Mouse (Mus musculus): ENCODE measurements around the gene Gm10800.
"Not testable (repeated sequence)": the region's sequence is repeated elsewhere in the genome, so short reads cannot be mapped to it uniquely, and the experiment has no call there.

Gm10800 gene

DNA sequence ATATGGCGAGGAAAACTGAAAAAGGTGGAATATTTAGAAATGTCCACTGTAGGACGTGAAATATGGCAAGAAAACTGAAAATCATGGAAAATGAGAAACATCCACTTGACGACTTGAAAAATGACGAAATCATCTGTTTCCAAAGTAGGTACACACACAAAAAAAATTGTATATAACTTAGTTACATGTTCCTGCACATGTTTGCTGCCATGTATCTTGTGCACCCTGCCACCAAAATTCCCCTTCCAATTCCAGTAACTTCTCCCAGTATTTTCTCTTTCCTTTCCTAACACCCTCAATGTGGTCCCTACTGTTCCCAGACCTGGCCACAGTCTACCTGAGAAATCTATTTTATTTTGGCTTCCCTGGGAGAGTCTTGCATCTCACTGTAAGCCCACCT, at the start of gene Gm10800:
Gene Gm10800 (minus strand): TSS at position 101 of the 400 bp plus-strand sequence.
- DNase-seq (ENCODE audit: low read depth): not testable (repeated sequence)

DNA sequence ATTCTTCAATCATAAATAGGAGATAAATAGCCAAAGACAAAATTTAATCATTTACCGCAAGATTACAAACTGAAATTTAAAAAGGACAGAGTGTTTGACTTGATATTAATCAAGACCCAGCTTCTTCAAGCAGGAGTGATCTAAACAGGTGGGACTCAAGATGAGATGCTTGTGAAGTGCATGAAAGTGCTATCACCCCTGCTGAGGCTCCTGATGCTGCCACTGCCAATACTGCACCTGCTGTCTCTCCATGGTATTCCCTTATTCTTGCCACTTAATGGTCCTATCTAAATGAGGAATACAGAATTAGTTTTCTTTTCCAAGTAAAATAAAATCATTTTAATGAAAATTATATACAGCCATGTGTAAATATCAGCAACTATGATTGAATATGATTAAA, 30.4 kb upstream of the Gm10800 start:
- DNase-seq (ENCODE audit: low read depth): no peak

DNA sequence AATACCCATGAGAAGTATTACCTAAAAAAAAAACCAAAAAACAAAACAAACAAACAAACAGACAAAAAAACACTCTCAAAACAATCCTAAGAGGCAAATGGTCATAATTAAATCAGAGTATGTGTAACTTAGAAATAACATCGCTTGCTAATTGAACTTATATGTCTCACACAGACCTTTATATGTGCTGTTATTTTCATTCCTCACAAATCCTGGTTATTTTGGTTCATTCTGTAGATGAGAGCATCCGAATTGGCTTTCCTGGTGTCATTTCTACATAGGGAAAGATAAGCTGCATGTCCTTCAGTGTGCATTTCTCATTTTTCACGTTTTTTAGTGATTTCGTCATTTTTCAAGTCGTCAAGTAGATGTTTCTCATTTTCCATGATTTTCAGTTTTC, 5.2 kb downstream of the Gm10800 start, which contains the start of gene Gm10801:
Gene Gm10801 (plus strand): TSS at position 301 of the 400 bp plus-strand sequence.
- not testable (repeated sequence) for DNase-seq (ENCODE audit: low read depth)
